Mouse (Mus musculus) skeletal muscle tissue, adult 2 months (tissue): ENCODE measurements around the gene Nck1.

Experiments
- DNase-seq: peaks from one replicate; pipeline ENCODE4 v3.0.0-alpha.2; 2012; ENCODE audit warnings: low read depth, low spot score

Gene Nck1

GRCm38 (mm10) chr9:100470936-100471604 is 74.9 kb downstream of the Nck1 start:
- peak; percentile 93 for DNase-seq

GRCm38 (mm10) chr9:100470228-100470627 is 75.7 kb downstream of the Nck1 start:
- DNase-seq: no peak

- no peak for DNase-seq
These were observed 76.3 kb downstream of the Nck1 start for GRCm38 (mm10) chr9:100469681-100470080.

GRCm38 (mm10) chr9:100468151-100468550 is 77.8 kb downstream of the Nck1 start:
- no peak for DNase-seq

- DNase-seq: peak; percentile 54
These were observed 78.3 kb downstream of the Nck1 start for GRCm38 (mm10) chr9:100467653-100468052.

GRCm38 (mm10) chr9:100466743-100467142 is 79.2 kb downstream of the Nck1 start:
- DNase-seq: no peak

- no peak for DNase-seq
These were observed 79.9 kb downstream of the Nck1 start for GRCm38 (mm10) chr9:100465988-100466387.

- no peak for DNase-seq
These were observed 80.6 kb downstream of the Nck1 start for GRCm38 (mm10) chr9:100465380-100465779.

GRCm38 (mm10) chr9:100463771-100464170 is 82.2 kb downstream of the Nck1 start:
- no peak for DNase-seq

- no peak for DNase-seq
These were observed 83.8 kb downstream of the Nck1 start for GRCm38 (mm10) chr9:100462098-100462497.

- peak; percentile 73 for DNase-seq
These were observed 84.3 kb downstream of the Nck1 start for GRCm38 (mm10) chr9:100461671-100462070.

- no peak for DNase-seq
These were observed 85.7 kb downstream of the Nck1 start for GRCm38 (mm10) chr9:100460203-100460602.

GRCm38 (mm10) chr9:100457971-100458681 is 87.8 kb downstream of the Nck1 start:
- DNase-seq: no peak

GRCm38 (mm10) chr9:100454664-100454993 is 91.3 kb downstream of the Nck1 start:
- DNase-seq: no peak

- peak; percentile 64 for DNase-seq
These were observed 91.8 kb downstream of the Nck1 start for GRCm38 (mm10) chr9:100453944-100454663.

GRCm38 (mm10) chr9:100452432-100452831 is 93.5 kb downstream of the Nck1 start:
- no peak for DNase-seq

- no peak for DNase-seq
These were observed 99.8 kb downstream of the Nck1 start for GRCm38 (mm10) chr9:100446059-100446686.
